Mouse (Mus musculus) CH12F3 (cell line): ENCODE measurements around the gene Crim1.

Experiments
- in situ Hi-C: fragments of 300-500 bp; cut with MboI; formaldehyde crosslinking; loops from 2 replicates; pipeline ENCODE4 v1.14.3; 2020; ENCODE audit warnings: low sequenced_read_pairs

Gene Crim1

GRCm38 (mm10) chr17:78280991-78281712, 81.1 kb downstream of the Crim1 start:
- in situ Hi-C loops: no loop called here

GRCm38 (mm10) chr17:78283271-78283992, 83.4 kb downstream of the Crim1 start:
- in situ Hi-C loops: no loop called here

GRCm38 (mm10) chr17:78286021-78286420, 86.0 kb downstream of the Crim1 start:
- in situ Hi-C loops: no loop called here

GRCm38 (mm10) chr17:78287391-78287790, 87.3 kb downstream of the Crim1 start:
- in situ Hi-C loops: no loop called here

- in situ Hi-C loops: no loop called here
Measured at GRCm38 (mm10) chr17:78290153-78290876, 90.3 kb downstream of the Crim1 start.

- in situ Hi-C loops: no loop called here
Measured at GRCm38 (mm10) chr17:78291030-78291429, 91.0 kb downstream of the Crim1 start.

GRCm38 (mm10) chr17:78292301-78292700, 92.3 kb downstream of the Crim1 start:
- in situ Hi-C loops: no loop called here

GRCm38 (mm10) chr17:78292827-78293488, 92.9 kb downstream of the Crim1 start:
- in situ Hi-C loops: no loop called here

- in situ Hi-C loops: no loop called here
Measured at GRCm38 (mm10) chr17:78295979-78296378, 95.9 kb downstream of the Crim1 start.

- in situ Hi-C loops: no loop called here
Measured at GRCm38 (mm10) chr17:78298140-78298539, 98.1 kb downstream of the Crim1 start.

GRCm38 (mm10) chr17:78298967-78299540, 99.0 kb downstream of the Crim1 start:
- in situ Hi-C loops: no loop called here

GRCm38 (mm10) chr17:78303053-78303452, 103.0 kb downstream of the Crim1 start:
- in situ Hi-C loops: no loop called here

GRCm38 (mm10) chr17:78304059-78304458, 104.0 kb downstream of the Crim1 start:
- in situ Hi-C loops: no loop called here

GRCm38 (mm10) chr17:78306434-78306833, 106.4 kb downstream of the Crim1 start:
- in situ Hi-C loops: no loop called here

GRCm38 (mm10) chr17:78308221-78308620, 108.2 kb downstream of the Crim1 start:
- in situ Hi-C loops: no loop called here

GRCm38 (mm10) chr17:78313006-78313405, 113.0 kb downstream of the Crim1 start:
- in situ Hi-C loops: no loop called here

- in situ Hi-C loops: no loop called here
Measured at GRCm38 (mm10) chr17:78313612-78314011, 113.6 kb downstream of the Crim1 start.

- in situ Hi-C loops: no loop called here
Measured at GRCm38 (mm10) chr17:78315659-78316058, 115.6 kb downstream of the Crim1 start.

- in situ Hi-C loops: no loop called here
Measured at GRCm38 (mm10) chr17:78317381-78317780, 117.3 kb downstream of the Crim1 start.

GRCm38 (mm10) chr17:78318810-78319209, 118.8 kb downstream of the Crim1 start:
- in situ Hi-C loops: no loop called here
